Mouse (Mus musculus) lung, embryonic 16.5 days (tissue): ENCODE results near the gene Zcchc3. TPM values are rescaled to one million over a fixed set of nuclear protein-coding genes. Genes with fewer than 3 reads are reported as not detected.

Experiments used
- ATAC-seq: fragments of 200-750 bp; cut with Nextera tagmentation; 2 replicates; pipeline ENCODE4 v1.8.0; 2017; ENCODE audit warnings: low read depth, mild to moderate bottlenecking, moderate library complexity
- H3K27ac ChIP-seq: fragments of 300-500 bp; sonication (generic); 2 replicates; pipeline ENCODE4 v1.5.1; 2014; ENCODE audit warnings: mild to moderate bottlenecking, control low read depth, low read length
- H3K27me3 ChIP-seq: fragments of 300-500 bp; sonication (generic); 2 replicates; pipeline ENCODE4 v1.6.1; 2014; ENCODE audit warnings: low read depth, low read length, mixed read lengths; ENCODE audit not compliant: control insufficient read depth, insufficient read depth
- H3K36me3 ChIP-seq: fragments of 300-500 bp; sonication (generic); 2 replicates; pipeline ENCODE4 v1.6.1; 2014; ENCODE audit warnings: low read length; ENCODE audit not compliant: control insufficient read depth, insufficient read depth
- H3K4me1 ChIP-seq: fragments of 300-500 bp; sonication (generic); replicated peaks from 2 replicates; pipeline ENCODE4 v1.6.1; 2014; ENCODE audit warnings: low read length, mixed read lengths; ENCODE audit not compliant: control insufficient read depth, insufficient read depth
- H3K4me2 ChIP-seq: fragments of 300-500 bp; sonication (generic); 2 replicates; pipeline ENCODE4 v1.6.1; 2014; ENCODE audit warnings: low read depth, low read length, control low read depth
- H3K4me3 ChIP-seq: fragments of 300-500 bp; sonication (generic); 2 replicates; pipeline ENCODE4 v1.5.1; 2014; ENCODE audit warnings: mild to moderate bottlenecking, low read length, control low read depth
- H3K9ac ChIP-seq: fragments of 300-500 bp; sonication (generic); 2 replicates; pipeline ENCODE4 v1.6.1; 2014; ENCODE audit warnings: low read length, control low read depth
- H3K9me3 ChIP-seq: fragments of 300-500 bp; sonication (generic); 2 replicates; pipeline ENCODE4 v1.6.1; 2016; ENCODE audit warnings: low read length; ENCODE audit not compliant: control insufficient read depth
- WGBS: fragments of 180-500 bp; shearing (Covaris S2); extraction: QIAGEN DNeasy Blood & Tissue Kit; methylation state at CpG from one replicate; pipeline ENCODE4 v1.1.7; 2014; 5-methylcytosine and 5-hydroxymethylcytosine counted together
- polyA plus RNA-seq: library from polyadenylated mRNA; unstranded; fragments of >200 nt; fragmentation: Nextera tagmentation; extraction: Ambion mirVana; gene quantifications from 2 replicates; pipeline ENCODE4 v1.2.1, GENCODE M21; 2015

The Zcchc3 gene
- polyA plus RNA-seq, 1 experiment from 2014 or later = 25.9 TPM

GRCm38 (mm10) chr2:152413158-152413764, 1.6 kb downstream of the Zcchc3 start:
- H3K27ac ChIP-seq = peak overlapping the region; percentile 100
- no peaks in the 10 kb centered on the region for H3K27me3 ChIP-seq
- H3K9ac ChIP-seq = peak overlapping the region; percentile 100
- H3K4me3 ChIP-seq = peak overlapping the region; percentile 68
- WGBS = 1% methylated on average over 21 of the region's 21 CpGs
- H3K4me1 ChIP-seq = peaks cover 32% of the 10 kb centered on the region
- peaks cover 6% of the 10 kb centered on the region; the same call in 1 of the 2 replicates for H3K9me3 ChIP-seq
- peak overlapping the region; percentile 88 for H3K4me2 ChIP-seq
- H3K36me3 ChIP-seq = no peaks in the 10 kb centered on the region
- ATAC-seq = no peak

- 5% methylated on average over 15 of the region's 15 CpGs for WGBS
- H3K4me1 ChIP-seq = peaks cover 32% of the 10 kb centered on the region
- peak overlapping the region; percentile 100 for H3K9ac ChIP-seq
Measured at GRCm38 (mm10) chr2:152412526-152413157, 2.2 kb downstream of the Zcchc3 start.

DNA sequence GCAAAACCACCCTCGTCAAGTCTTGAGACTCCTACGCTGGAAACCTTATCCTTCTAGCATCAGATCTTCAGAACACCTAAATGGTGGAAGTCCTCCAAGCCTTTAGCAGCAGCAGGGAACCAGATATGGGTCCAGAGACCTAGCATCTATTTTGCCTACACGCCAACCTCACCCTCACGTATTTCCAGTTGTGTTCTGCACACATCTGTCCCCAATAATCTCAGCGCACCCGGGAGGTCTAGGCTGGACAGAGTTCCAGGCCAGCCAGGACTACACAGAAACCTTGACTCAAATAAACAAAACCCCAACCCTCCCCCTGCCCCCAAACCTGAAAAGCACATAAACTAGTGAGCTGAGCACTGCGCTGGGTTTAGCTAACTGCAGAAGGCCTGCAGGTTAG, 3.4 kb downstream of the Zcchc3 start:
- Histone ChIP-seq H3K27ac (peak overlapping the region; percentile 100), H3K27me3 (no peaks in the 10 kb centered on the region), H3K9ac (peak overlapping the region; percentile 56), H3K4me3 (peak overlapping the region; percentile 68), H3K36me3 (no peaks in the 10 kb centered on the region), H3K4me2 (peak overlapping the region; percentile 88), H3K4me1 (peaks cover 34% of the 10 kb centered on the region), H3K9me3 (peaks cover 6% of the 10 kb centered on the region; the same call in 1 of the 2 replicates)
- ATAC-seq = no peak
- WGBS = 5% methylated on average over 7 of the region's 7 CpGs

More at GRCm38 (mm10) chr2:152412526-152413157, 2.2 kb downstream of the Zcchc3 start:
- ATAC-seq = no peak
- Histone ChIP-seq H3K27me3 (no peaks in the 10 kb centered on the region), H3K9me3 (peaks cover 6% of the 10 kb centered on the region; the same call in 1 of the 2 replicates), H3K4me3 (peak overlapping the region; percentile 68), H3K27ac (peak overlapping the region; percentile 100), H3K36me3 (no peaks in the 10 kb centered on the region), H3K4me2 (peak overlapping the region; percentile 88)

DNA sequence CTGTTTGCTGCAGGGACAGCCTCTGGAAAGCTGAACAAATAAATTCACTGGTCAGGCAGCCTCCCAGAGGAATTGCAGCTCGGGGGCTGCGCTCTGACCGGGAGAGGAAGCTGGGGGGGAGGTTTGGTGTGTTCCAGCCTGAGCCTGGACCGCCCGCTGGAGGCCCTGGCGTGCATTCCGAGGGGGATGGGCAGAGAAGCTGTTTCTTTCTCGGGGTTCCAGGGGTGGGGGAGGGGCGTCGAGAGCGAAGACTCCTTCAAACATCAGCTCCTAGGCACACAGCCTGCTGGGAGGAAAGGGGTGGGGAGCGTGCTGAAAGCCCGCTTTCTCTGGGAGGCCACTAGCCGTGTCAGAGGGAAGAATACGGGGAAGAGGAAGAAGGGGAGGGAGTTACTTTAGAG, 3.9 kb downstream of the Zcchc3 start:
- Histone ChIP-seq H3K27me3 (no peaks in the 10 kb centered on the region), H3K4me3 (peak overlapping the region; percentile 68), H3K36me3 (no peaks in the 10 kb centered on the region), H3K4me1 (peaks cover 37% of the 10 kb centered on the region), H3K9me3 (peaks cover 1% of the 10 kb centered on the region; the same call in 1 of the 2 replicates), H3K4me2 (peak overlapping the region; percentile 88), H3K27ac (peak overlapping the region; percentile 100), H3K9ac (peak overlapping the region; percentile 56)
- ATAC-seq = peak; percentile 79
- 0% methylated on average over 15 of the region's 15 CpGs for WGBS

DNA sequence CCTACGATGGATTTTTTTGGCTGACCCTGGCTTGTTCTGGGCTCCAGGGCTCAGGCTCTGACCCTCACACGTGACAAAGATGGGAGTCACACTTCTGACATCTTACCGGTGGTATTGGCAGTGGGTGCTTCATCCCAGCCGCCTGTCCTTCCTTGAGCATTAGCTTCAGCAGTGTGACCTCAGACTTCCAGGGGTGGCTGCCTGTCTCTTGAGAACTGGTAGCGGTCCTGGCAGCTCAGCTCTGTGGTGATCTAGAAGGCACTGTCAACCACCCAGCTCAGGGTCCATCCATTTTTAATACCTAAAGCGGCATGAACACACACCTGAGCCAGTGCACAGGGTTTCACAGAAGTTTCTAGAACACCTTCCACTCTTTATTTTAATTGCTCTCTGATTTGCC, 5.0 kb downstream of the Zcchc3 start:
- WGBS = 55% methylated on average over 6 of the region's 6 CpGs
- peak overlapping the region; percentile 56; the same call in 1 of the 2 replicates for H3K9ac ChIP-seq

DNA sequence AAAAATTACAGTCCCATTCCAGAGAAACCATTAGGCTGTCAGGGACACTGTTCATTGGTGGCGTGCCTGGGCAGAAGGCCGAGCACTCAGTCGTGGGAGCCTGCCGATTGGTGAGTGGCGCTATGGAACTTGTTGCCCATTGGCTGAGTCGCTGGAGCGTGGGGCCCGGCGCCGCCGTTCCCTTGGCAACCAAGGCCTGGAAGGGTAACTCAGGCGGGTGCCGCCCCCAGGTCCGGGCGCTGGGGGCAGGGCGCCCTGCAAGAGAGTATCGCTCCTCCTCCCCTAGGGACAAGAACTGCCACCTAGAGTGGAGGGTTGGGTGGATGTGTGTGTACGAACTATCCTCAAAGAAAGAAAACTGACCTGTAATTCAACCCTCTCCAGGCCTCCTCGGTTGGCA, 8.7 kb downstream of the Zcchc3 start:
- ATAC-seq = peak; percentile 94
- Histone ChIP-seq H3K36me3 (no peaks in the 10 kb centered on the region), H3K4me1 (peaks cover 28% of the 10 kb centered on the region), H3K9ac (peak overlapping the region; percentile 58), H3K4me2 (peak overlapping the region; percentile 54), H3K27ac (peak overlapping the region; percentile 80), H3K9me3 (no peaks in the 10 kb centered on the region), H3K27me3 (no peaks in the 10 kb centered on the region), H3K4me3 (peak overlapping the region; percentile 44)
- WGBS = 0% methylated on average over 19 of the region's 19 CpGs

More for the DNA sequence above, 5.0 kb downstream of the Zcchc3 start:
- H3K27me3 ChIP-seq = no peaks in the 10 kb centered on the region
- peak overlapping the region; percentile 100 for H3K27ac ChIP-seq
- no peak for ATAC-seq
- H3K4me1 ChIP-seq = peaks cover 37% of the 10 kb centered on the region
- H3K4me2 ChIP-seq = no peak overlapping the region
- no peaks in the 10 kb centered on the region for H3K36me3 ChIP-seq
- H3K9me3 ChIP-seq = no peaks in the 10 kb centered on the region
- no peak overlapping the region for H3K4me3 ChIP-seq

GRCm38 (mm10) chr2:152399122-152399542, 15.7 kb downstream of the Zcchc3 start:
- Histone ChIP-seq H3K27ac (peak overlapping the region; percentile 99), H3K36me3 (peaks cover 4% of the 10 kb centered on the region), H3K9me3 (no peaks in the 10 kb centered on the region), H3K4me3 (peak overlapping the region; percentile 86), H3K4me2 (peak overlapping the region; percentile 63), H3K27me3 (no peaks in the 10 kb centered on the region), H3K4me1 (peaks cover 27% of the 10 kb centered on the region), H3K9ac (peak overlapping the region; percentile 98)
- WGBS = 1% methylated on average over 13 of the region's 13 CpGs
- peak; percentile 2 for ATAC-seq

DNA sequence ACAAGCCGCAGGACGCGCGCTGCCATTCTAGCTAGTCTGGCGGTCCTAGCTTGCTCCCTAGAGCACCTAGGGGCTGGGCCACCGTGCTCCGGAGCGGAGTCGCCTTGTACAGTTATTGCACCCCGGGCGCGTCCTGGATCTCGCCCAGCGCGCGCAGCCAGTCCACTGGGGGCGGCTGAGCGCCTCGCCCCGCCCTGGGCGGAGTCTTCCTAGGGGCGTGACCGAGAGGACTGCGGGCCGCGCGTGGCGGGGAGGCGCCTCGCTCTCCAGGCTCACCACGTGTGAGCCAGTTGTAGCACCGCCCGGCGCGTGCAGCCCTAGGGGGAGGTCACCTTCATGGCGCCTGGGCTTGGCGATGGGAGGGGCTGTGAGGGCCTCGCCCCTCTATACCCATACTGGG, 16.1 kb downstream of the Zcchc3 start:
- peak; percentile 81 for ATAC-seq
- Histone ChIP-seq H3K27ac (peak overlapping the region; percentile 99), H3K27me3 (no peaks in the 10 kb centered on the region), H3K4me1 (peaks cover 32% of the 10 kb centered on the region), H3K4me2 (peak overlapping the region; percentile 63), H3K36me3 (peaks cover 4% of the 10 kb centered on the region), H3K9ac (peak overlapping the region; percentile 98), H3K4me3 (peak overlapping the region; percentile 86), H3K9me3 (no peaks in the 10 kb centered on the region)
- WGBS = 0% methylated on average over 38 of the region's 38 CpGs

DNA sequence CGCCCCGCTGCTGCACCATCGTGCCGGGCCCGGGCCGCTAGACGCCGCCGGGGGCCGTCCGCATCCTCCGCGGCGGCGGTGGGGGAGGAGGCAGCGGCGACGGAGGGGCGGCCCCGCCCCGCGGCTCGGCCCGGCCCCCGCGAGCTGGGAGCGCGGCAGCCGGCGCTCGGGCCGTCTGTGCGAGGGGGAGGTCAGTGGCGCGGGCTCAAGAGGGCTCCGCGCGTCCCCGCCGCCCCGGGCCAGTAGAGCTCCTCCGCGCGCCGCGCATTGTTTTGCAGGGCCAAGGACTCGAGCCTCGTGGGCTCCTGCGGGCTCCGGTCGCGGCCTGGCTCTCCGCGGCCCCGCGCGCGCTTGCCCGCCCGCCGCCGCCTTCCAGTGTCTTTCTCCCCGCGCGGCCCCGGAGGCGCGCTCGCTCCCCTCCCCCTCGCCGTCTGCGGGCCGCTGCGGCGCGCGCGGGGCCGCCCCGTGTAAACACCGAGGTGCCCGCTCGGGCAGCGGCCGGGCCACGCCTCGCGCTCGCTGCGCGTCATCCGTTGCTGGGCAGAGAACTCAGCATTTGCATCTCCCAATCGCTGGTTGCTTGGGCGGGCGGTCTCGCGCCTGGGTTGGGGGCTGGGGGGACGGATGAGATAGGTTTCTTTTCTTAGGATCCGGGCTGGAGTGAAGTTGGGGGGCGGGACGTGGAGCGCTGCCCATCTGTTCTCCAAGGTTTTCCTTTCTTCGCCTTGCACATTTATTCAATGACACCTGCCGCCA, 17.0 kb downstream of the Zcchc3 start, which contains the start of gene Sox12:
Gene Sox12 (minus strand): TSS at position 384 of the 756 bp plus-strand sequence.
- H3K9me3 ChIP-seq = no peaks in the 10 kb centered on the region
- ATAC-seq = peak; percentile 68
- H3K27me3 ChIP-seq = no peaks in the 10 kb centered on the region
- 1% methylated on average over 45 of the region's 104 CpGs for WGBS
- peak within 1 kb of the TSS; percentile 63 for H3K4me2 ChIP-seq
- peaks cover 38% of the 10 kb centered on the region for H3K4me1 ChIP-seq
- peak within 1 kb of the TSS; percentile 99 for H3K27ac ChIP-seq
- H3K4me3 ChIP-seq = peak within 1 kb of the TSS; percentile 86
- H3K9ac ChIP-seq = peak within 1 kb of the TSS; percentile 98
- H3K36me3 ChIP-seq = peaks cover 4% of the 10 kb centered on the region
